Mouse (Mus musculus): ENCODE data around the gene Osm. TPM values are rescaled to one million over a fixed set of nuclear protein-coding genes. Genes with fewer than 3 reads are reported as not detected.

Gene Osm
- total RNA-seq (2021): not detected
- long read RNA-seq: 0 reads

GRCm38 (mm10) chr11:4235665-4236545 lies at the start of gene Osm:
Osm (plus strand) TSS chr11:4236420.
- DNase-seq (ENCODE audit: low spot score in 2 of 2): no peak

- DNase-seq (ENCODE audit: low spot score in 2 of 2): peak; percentile 97 to 99
Measured at GRCm38 (mm10) chr11:4186486-4187317, 49.5 kb upstream of the Osm start, which contains the start of gene Tbc1d10a. Tbc1d10a (plus strand) TSS chr11:4186789.

- no peak for DNase-seq (ENCODE audit: low spot score in 2 of 2)
Measured at GRCm38 (mm10) chr11:4187318-4187700, 48.9 kb upstream of the Osm start.

- no peak for DNase-seq (ENCODE audit: low spot score in 2 of 2)
Measured at GRCm38 (mm10) chr11:4189182-4189581, 47.0 kb upstream of the Osm start.

GRCm38 (mm10) chr11:4190677-4191076 lies 45.5 kb upstream of the Osm start:
- no peak for DNase-seq (ENCODE audit: low spot score in 2 of 2)

GRCm38 (mm10) chr11:4192757-4193156 lies 43.5 kb upstream of the Osm start:
- DNase-seq (ENCODE audit: low spot score in 2 of 2): no peak

GRCm38 (mm10) chr11:4193420-4193819 lies 42.8 kb upstream of the Osm start:
- no peak for DNase-seq (ENCODE audit: low spot score in 2 of 2)

GRCm38 (mm10) chr11:4195597-4196031 lies 40.6 kb upstream of the Osm start:
- DNase-seq (ENCODE audit: low spot score in 2 of 2): no peak

- DNase-seq (ENCODE audit: low spot score in 2 of 2): no peak
Measured at GRCm38 (mm10) chr11:4196636-4197035, 39.6 kb upstream of the Osm start.

GRCm38 (mm10) chr11:4197691-4198090 lies 38.5 kb upstream of the Osm start:
- no peak for DNase-seq (ENCODE audit: low spot score in 2 of 2)

GRCm38 (mm10) chr11:4201981-4202700 lies 34.1 kb upstream of the Osm start:
- DNase-seq (ENCODE audit: low spot score in 2 of 2): no peak

- no peak for DNase-seq (ENCODE audit: low spot score in 2 of 2)
Measured at GRCm38 (mm10) chr11:4202995-4203704, 33.1 kb upstream of the Osm start.

GRCm38 (mm10) chr11:4203705-4204074 lies 32.5 kb upstream of the Osm start:
- DNase-seq (ENCODE audit: low spot score in 2 of 2): no peak

GRCm38 (mm10) chr11:4205097-4205655 lies 31.0 kb upstream of the Osm start:
- no peak for DNase-seq (ENCODE audit: low spot score in 2 of 2)

GRCm38 (mm10) chr11:4205951-4206350 lies 30.3 kb upstream of the Osm start:
- DNase-seq (ENCODE audit: low spot score in 2 of 2): no peak

GRCm38 (mm10) chr11:4206563-4206962 lies 29.7 kb upstream of the Osm start:
- no peak for DNase-seq (ENCODE audit: low spot score in 2 of 2)

- no peak for DNase-seq (ENCODE audit: low spot score in 2 of 2)
Measured at GRCm38 (mm10) chr11:4207655-4208054, 28.6 kb upstream of the Osm start.

GRCm38 (mm10) chr11:4209556-4209955 lies 26.7 kb upstream of the Osm start:
- DNase-seq (ENCODE audit: low spot score in 2 of 2): no peak

- DNase-seq (ENCODE audit: low spot score in 2 of 2): no peak
Measured at GRCm38 (mm10) chr11:4210786-4211185, 25.4 kb upstream of the Osm start.

- no peak for DNase-seq (ENCODE audit: low spot score in 2 of 2)
Measured at GRCm38 (mm10) chr11:4213107-4213506, 23.1 kb upstream of the Osm start.
